8 mouse cellular contexts compared by ENCODE assay signal in genomic region chr11:50603082-50603910, GRCm38 (mm10). TPM values are rescaled to one million over a fixed set of nuclear protein-coding genes. Genes with fewer than 3 reads are reported as not detected.
DNase-seq lines count a peak whose midpoint lies in the region; ATAC-seq and TF ChIP-seq lines count a peak whose summit lies in the region.

No protein-coding gene starts in this region.

- H3K27ac ChIP-seq in lung, embryonic 14.5 days (ENCODE audit: low read depth): no peak overlapping the region
- no peak overlapping the region for H3K27ac ChIP-seq in midbrain, embryonic 11.5 days (ENCODE audit: low read depth, low read length)
- H3K27ac ChIP-seq in testis, adult 2 months (ENCODE audit: control insufficient read depth, insufficient read depth, low read depth, low read length): no peak overlapping the region

- no peaks in the 10 kb centered on the region for H3K36me3 ChIP-seq in lung, embryonic 14.5 days (ENCODE audit: insufficient read depth)
- no peaks in the 10 kb centered on the region for H3K36me3 ChIP-seq in midbrain, embryonic 11.5 days (ENCODE audit: control insufficient read depth, insufficient read depth, low read length)
- H3K36me3 ChIP-seq in testis, adult 2 months (ENCODE audit: control insufficient read depth, insufficient read depth, low read length): no peaks in the 10 kb centered on the region

- no peak for TF ChIP-seq POLR2A in testis, adult 2 months (IDR thresholded peaks at IDR 0.05; ENCODE audit: control insufficient read depth, low read depth, low read length)

- H3K4me1 ChIP-seq in lung, embryonic 14.5 days (ENCODE audit: insufficient read depth): no peaks in the 10 kb centered on the region
- H3K4me1 ChIP-seq in midbrain, embryonic 11.5 days (ENCODE audit: control insufficient read depth, insufficient read depth, low read length): peaks cover 10% of the 10 kb centered on the region
- H3K4me1 ChIP-seq in testis, adult 2 months (ENCODE audit: control insufficient read depth, insufficient read depth, low read length): no peaks in the 10 kb centered on the region; the same call in none of the 2 replicates

- H3K4me3 ChIP-seq in lung, embryonic 14.5 days (ENCODE audit: low read depth, low read length): peak overlapping the region; percentile 66
- H3K4me3 ChIP-seq in midbrain, embryonic 11.5 days (ENCODE audit: low read depth, low read length): peak overlapping the region; percentile 59
- H3K4me3 ChIP-seq in testis, adult 2 months (ENCODE audit: control insufficient read depth, low read depth, low read length): peak overlapping the region; percentile 60

- H3K4me2 ChIP-seq in lung, embryonic 14.5 days: peak overlapping the region; percentile 96
- peak overlapping the region; percentile 98 for H3K4me2 ChIP-seq in midbrain, embryonic 11.5 days

- peaks cover 44% of the 10 kb centered on the region for H3K27me3 ChIP-seq in lung, embryonic 14.5 days (ENCODE audit: insufficient read depth, low read length)
- peaks cover 49% of the 10 kb centered on the region for H3K27me3 ChIP-seq in midbrain, embryonic 11.5 days (ENCODE audit: control insufficient read depth, insufficient read depth, low read length)
- H3K27me3 ChIP-seq in testis, adult 2 months (ENCODE audit: control insufficient read depth, insufficient read depth, low read length): no peaks in the 10 kb centered on the region

- TF ChIP-seq CTCF in lung, embryonic 14.5 days (IDR thresholded peaks at IDR 0.05; ENCODE audit: low read depth): peak; percentile 55
- no peak for TF ChIP-seq CTCF in testis, adult 2 months (IDR thresholded peaks at IDR 0.05; ENCODE audit: control insufficient read depth, insufficient read depth, insufficient replicate concordance, low read depth, low read length)

- peak; percentile 68 for ATAC-seq in lung, embryonic 14.5 days (ENCODE audit: insufficient read depth)
- peak; percentile 65 for ATAC-seq in midbrain, embryonic 11.5 days (ENCODE audit: low FRiP score)

- peak overlapping the region; percentile 20; the same call in 1 of the 2 replicates for H3K9ac ChIP-seq in lung, embryonic 14.5 days
- no peak overlapping the region for H3K9ac ChIP-seq in midbrain, embryonic 11.5 days (ENCODE audit: low read length)

- H3K9me3 ChIP-seq in lung, embryonic 14.5 days (ENCODE audit: low read depth, low read length): no peaks in the 10 kb centered on the region
- H3K9me3 ChIP-seq in midbrain, embryonic 11.5 days (ENCODE audit: control insufficient read depth, low read length): no peaks in the 10 kb centered on the region

- 1% methylated on average over 52 of the region's 52 CpGs for WGBS in lung, embryonic 14.5 days
- WGBS in midbrain, embryonic 11.5 days: 2% methylated on average over 52 of the region's 52 CpGs

- DNase-seq in lung, embryonic 14.5 days: peak; percentile 69
- DNase-seq in lung, adult 18-20 months: no peak
- peak; percentile 75 for DNase-seq in embryo, embryonic 11 days
- DNase-seq in heart, adult 9 months (ENCODE audit: low spot score in 2 of 2): peak; percentile 49 to 51
- DNase-seq in kidney, postnatal 4 days: peak; percentile 63 to 72
- DNase-seq in midbrain, embryonic 11.5 days (ENCODE audit: low spot score, missing footprints): no peak
- DNase-seq in c-Kit-positive CD71-positive TER-119-positive erythroid progenitor cells, embryonic 14.5 days (ENCODE audit: low spot score): no peak

RNA-seq across cellular contexts. Expression of gene Adamts2, which starts 1.4 kb away (rescaled TPM):
- 9.5 and 10.9 TPM in 2 replicates for polyA plus RNA-seq in lung, embryonic 14.5 days (2014; fragmentation: Nextera tagmentation; extraction: Ambion mirVana)
- 0.73 and 0.87 TPM in 2 replicates for polyA plus RNA-seq in midbrain, embryonic 11.5 days (2014; fragmentation: Nextera tagmentation; extraction: Ambion mirVana)
- 3.0 and 3.2 TPM in 2 replicates for polyA plus RNA-seq in testis, adult 2 months (2012; rRNA removed)

Comparison
In these comparisons a context has a peak if more than half of its experiments do, and no peak if none do; other contexts are left out.
1. DNase-seq: peak in lung, embryonic 14.5 days (single experiment), embryo, embryonic 11 days (single experiment), heart, adult 9 months (2 of 2) and kidney, postnatal 4 days (2 of 2); none in lung, adult 18-20 months (0 of 2), midbrain, embryonic 11.5 days (single experiment) and c-Kit-positive CD71-positive TER-119-positive erythroid progenitor cells, embryonic 14.5 days (single experiment).
2. Peak in every context shown above with its lines, with median percentiles within 50 percentile points of each other: H3K4me3 ChIP-seq.